Mouse (Mus musculus) thymus, adult 2 months (tissue): ENCODE results near the gene Dppa1. TPM values are rescaled to one million over a fixed set of nuclear protein-coding genes. Genes with fewer than 3 reads are reported as not detected.
"Not testable (repeated sequence)": the region's sequence is repeated elsewhere in the genome, so short reads cannot be mapped to it uniquely, and the experiment has no call there.

ENCODE experiments used
- DNase-seq: peaks from one replicate; pipeline ENCODE4 v3.0.0; 2021
- H3K27ac ChIP-seq: fragments of 200-500 bp; 2 replicates; pipeline ENCODE4 v1.5.1; 2012; ENCODE audit warnings: low read length, control low read depth; ENCODE audit not compliant: control insufficient read depth, insufficient read depth
- H3K27me3 ChIP-seq: fragments of 200-500 bp; 2 replicates; pipeline ENCODE4 v1.6.1; 2012; ENCODE audit warnings: mild to moderate bottlenecking, low read length, moderate library complexity, mixed read lengths; ENCODE audit not compliant: control insufficient read depth, insufficient read depth
- H3K36me3 ChIP-seq: fragments of 200-500 bp; 2 replicates; pipeline ENCODE4 v1.6.1; 2012; ENCODE audit warnings: mild to moderate bottlenecking, low read length, moderate library complexity; ENCODE audit not compliant: control insufficient read depth, insufficient read depth
- H3K4me1 ChIP-seq: fragments of 200-500 bp; replicated peaks from 2 replicates; pipeline ENCODE4 v1.6.1; 2012; ENCODE audit warnings: low read length; ENCODE audit not compliant: control insufficient read depth, insufficient read depth
- H3K4me3 ChIP-seq: fragments of 200-500 bp; 2 replicates; pipeline ENCODE4 v1.5.1; 2012; ENCODE audit warnings: mild to moderate bottlenecking, low read length, control low read depth, moderate library complexity; ENCODE audit not compliant: control insufficient read depth, insufficient read depth
- CTCF ChIP-seq: fragments of 200-500 bp; IDR thresholded peaks from 2 replicates; pipeline ENCODE4 v1.5.1; 2012; ENCODE audit warnings: mild to moderate bottlenecking, control low read depth, low read length, moderate library complexity, borderline replicate concordance; ENCODE audit not compliant: control insufficient read depth, poor library complexity, insufficient read depth; ENCODE audit errors: extremely low read depth
- POLR2A ChIP-seq: fragments of 200-500 bp; IDR thresholded peaks from 2 replicates; pipeline ENCODE4 v1.6.1; 2012; ENCODE audit warnings: mild to moderate bottlenecking, low read length, control low read depth, moderate library complexity; ENCODE audit not compliant: control insufficient read depth, poor library complexity, insufficient read depth; ENCODE audit errors: extremely low read depth
- WGBS: fragments of 180-500 bp; shearing (Covaris S2); methylation state at CpG from one replicate; pipeline ENCODE4 v1.1.7; 2018; 5-methylcytosine and 5-hydroxymethylcytosine counted together
- polyA plus RNA-seq: library from polyadenylated mRNA; depleted of rRNA; stranded (reverse); fragments of >200 nt; gene quantifications from 2 replicates; pipeline ENCODE4 v1.2.3, GENCODE M21; 2012

Gene Dppa1
- polyA plus RNA-seq, 1 experiment: 0.44 TPM

DNA sequence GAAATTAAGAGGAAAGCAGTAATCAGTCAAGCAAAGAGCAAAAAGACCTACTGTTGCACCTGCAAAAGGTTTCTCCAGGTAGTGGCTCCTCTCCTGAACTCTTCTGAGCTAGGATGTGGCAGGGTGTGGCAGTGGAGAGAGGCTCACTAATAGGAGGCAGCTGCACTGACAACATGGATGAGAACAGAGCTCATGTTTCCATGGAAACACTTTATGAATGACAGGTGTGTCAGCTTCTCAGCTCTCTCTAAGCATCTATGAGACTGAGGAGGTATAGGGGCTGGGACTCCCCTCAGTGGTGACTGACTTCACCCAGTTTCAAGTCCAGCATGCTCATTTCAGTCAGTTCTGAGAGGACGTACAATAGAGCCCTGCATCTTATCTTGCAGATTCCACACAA is 15.8 kb upstream of the Dppa1 start:
- Histone ChIP-seq H3K27me3 (no peaks in the 10 kb centered on the region), H3K27ac (no peak overlapping the region), H3K36me3 (no peaks in the 10 kb centered on the region), H3K4me1 (no peaks in the 10 kb centered on the region), H3K4me3 (no peak overlapping the region)
- 94% methylated on average over 1 of the region's 1 CpGs for WGBS
- DNase-seq: no peak
- TF ChIP-seq POLR2A (no peak), CTCF (no peak)

DNA sequence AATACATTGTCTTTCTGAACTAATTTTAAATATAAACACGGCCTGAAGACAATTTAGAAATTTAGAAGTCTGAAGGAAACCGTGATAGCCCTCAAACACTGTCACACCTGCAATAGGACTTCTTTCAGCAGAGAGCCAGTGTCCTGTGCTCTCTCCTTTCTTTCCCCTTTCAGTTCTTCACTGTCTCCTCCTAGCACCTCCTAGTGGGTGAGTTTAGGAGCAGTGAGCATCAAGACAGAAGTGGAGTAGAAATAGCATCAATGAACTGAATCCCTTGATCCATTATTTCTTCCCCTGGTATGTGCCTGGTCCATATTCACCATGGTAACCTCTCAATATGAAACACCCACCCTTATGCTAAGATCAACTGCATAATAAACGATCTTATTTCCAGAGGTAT is 7.5 kb upstream of the Dppa1 start:
- DNase-seq: no peak
- Histone ChIP-seq H3K4me3 (no peak overlapping the region), H3K36me3 (no peaks in the 10 kb centered on the region), H3K27ac (no peak overlapping the region), H3K27me3 (no peaks in the 10 kb centered on the region), H3K4me1 (no peaks in the 10 kb centered on the region)
- TF ChIP-seq POLR2A (no peak), CTCF (no peak)
- 75% methylated on average over 3 of the region's 3 CpGs for WGBS

DNA sequence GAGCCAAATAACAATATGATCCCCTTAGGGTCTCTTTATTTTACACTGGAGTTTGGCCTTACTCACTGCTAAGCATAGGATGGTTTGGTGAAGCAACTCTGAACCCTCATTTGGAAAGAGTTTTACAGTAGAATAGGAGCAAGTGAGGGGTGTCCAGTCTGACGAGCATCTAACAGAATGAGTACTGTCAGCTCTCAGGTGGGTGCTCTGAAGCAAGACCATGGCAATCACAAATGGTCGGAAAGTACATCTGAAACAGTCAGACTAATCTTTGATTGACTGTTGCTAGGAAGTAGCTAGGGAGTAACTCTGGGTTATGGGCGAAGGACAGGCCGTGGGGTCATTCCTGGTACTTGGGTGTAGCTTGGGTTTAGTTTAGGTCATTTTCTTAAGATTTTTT is 6.5 kb upstream of the Dppa1 start:
- not testable (repeated sequence) for DNase-seq, H3K27ac ChIP-seq, H3K36me3 ChIP-seq, H3K4me3 ChIP-seq, H3K27me3 ChIP-seq, H3K4me1 ChIP-seq
- 97% methylated on average over 4 of the region's 4 CpGs for WGBS

DNA sequence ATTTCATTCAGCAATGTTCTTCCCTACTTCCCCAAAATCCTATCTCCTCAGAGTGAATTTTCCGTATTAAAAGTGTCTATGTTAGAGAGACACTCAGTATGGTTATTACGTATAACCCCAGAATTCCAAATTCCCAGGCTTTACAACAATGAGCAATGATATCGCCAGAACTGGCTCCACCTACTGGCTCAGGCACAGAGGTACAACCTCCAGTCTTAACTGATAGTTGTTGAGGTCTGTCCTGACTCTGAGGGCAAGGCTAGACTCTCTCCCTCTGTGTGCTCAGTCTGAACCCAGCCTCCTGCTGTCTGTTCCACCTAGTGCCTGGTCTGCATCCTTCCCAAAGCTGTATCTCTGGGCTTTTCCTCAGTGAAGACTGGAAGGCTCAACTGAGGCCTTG is 2.6 kb upstream of the Dppa1 start:
- TF ChIP-seq POLR2A (no peak), CTCF (no peak)
- Histone ChIP-seq H3K4me3 (no peak overlapping the region), H3K27ac (no peak overlapping the region), H3K27me3 (no peaks in the 10 kb centered on the region), H3K36me3 (no peaks in the 10 kb centered on the region), H3K4me1 (no peaks in the 10 kb centered on the region)
- 48% methylated on average over 3 of the region's 3 CpGs for WGBS
- DNase-seq: peak; percentile 13

DNA sequence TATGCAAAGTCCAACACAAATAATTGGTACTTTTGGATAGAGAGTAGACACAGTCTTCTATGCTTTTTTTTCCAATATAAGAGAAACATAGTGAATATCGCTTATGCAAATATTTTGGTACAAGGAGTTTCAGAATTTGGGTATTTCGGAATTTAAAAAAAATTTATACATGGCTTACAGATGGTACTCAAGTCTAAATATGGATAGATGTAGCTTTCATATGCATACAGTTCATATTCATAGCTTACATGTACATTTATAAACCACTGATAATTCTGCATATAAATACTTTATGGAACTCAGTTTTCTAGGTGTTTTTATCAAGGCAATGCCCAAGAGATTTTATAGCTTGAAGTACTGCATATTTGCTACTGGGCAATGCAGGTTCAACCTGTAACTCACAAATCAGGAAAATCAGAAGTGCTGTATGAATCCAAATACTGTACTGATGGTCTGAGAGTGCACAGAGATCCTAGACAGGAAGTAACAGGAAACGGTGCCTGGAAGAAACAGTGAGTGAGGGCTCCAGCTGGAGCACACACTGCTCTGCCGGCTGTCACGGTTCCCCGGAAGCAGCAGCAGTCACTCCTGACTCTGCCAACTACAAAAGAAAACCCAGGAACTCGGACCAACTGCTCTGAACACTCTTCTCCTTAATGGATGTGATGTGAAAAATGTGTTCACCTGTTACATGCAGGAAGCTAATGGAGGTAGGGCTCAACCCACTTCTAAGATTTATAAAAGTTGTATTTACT is 8.5 kb downstream of the Dppa1 start:
- TF ChIP-seq POLR2A (no peak), CTCF (no peak)
- no peak overlapping the region for H3K27ac ChIP-seq
- H3K4me3 ChIP-seq: no peak overlapping the region
- WGBS: 68% methylated on average over 7 of the region's 7 CpGs
- no peaks in the 10 kb centered on the region for H3K27me3 ChIP-seq
- H3K36me3 ChIP-seq: no peaks in the 10 kb centered on the region
- no peak for DNase-seq
- H3K4me1 ChIP-seq: no peaks in the 10 kb centered on the region

DNA sequence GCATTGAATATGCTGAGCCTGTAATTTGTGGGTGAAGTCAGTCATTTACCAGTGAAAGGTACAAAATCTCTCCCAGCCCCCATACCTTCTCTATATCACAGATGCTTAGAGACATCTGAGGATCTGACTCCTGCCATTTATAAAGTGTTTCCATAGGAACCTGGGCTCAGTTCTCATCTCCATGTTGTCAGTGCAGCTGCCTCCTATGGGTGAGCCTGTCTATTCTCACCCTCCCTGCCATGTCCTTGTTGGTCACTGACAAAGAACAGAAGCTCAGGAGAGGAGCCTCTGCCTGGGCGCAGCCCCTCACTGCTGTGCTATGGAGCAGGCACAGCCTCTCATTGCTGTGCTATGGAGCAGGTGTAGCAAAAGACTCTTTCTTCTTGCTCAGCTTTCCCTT is 9.1 kb downstream of the Dppa1 start:
- Histone ChIP-seq H3K27me3 (no peaks in the 10 kb centered on the region), H3K4me3 (no peak overlapping the region), H3K36me3 (no peaks in the 10 kb centered on the region), H3K27ac (no peak overlapping the region), H3K4me1 (no peaks in the 10 kb centered on the region)
- 100% methylated on average over 1 of the region's 1 CpGs for WGBS
- no peak for TF ChIP-seq CTCF
- no peak for TF ChIP-seq POLR2A
- no peak for DNase-seq

DNA sequence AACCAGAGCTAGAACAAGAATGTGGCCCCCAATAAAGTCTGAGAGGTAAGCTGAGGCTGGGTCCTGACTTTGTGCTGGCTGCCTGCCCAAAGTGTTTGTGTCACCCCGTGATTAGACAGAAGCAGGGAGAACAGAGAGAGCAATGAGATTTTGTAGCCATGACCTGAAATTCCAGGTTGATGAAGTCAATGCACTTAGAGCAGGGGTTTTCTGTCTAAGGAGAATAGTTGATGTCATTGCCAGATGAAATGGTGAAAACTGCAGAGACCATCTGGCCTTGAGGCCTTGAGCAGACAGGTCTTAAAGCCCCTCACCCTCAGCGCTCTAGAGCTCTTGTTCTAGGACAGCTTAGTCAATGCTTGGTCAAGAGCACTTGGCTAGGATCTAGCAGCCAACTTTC is 36.6 kb downstream of the Dppa1 start:
- no peak overlapping the region for H3K4me3 ChIP-seq
- 86% methylated on average over 2 of the region's 2 CpGs for WGBS
- no peak overlapping the region for H3K27ac ChIP-seq

More for the DNA sequence above, 36.6 kb downstream of the Dppa1 start:
- Histone ChIP-seq H3K27me3 (no peaks in the 10 kb centered on the region), H3K4me1 (no peaks in the 10 kb centered on the region), H3K36me3 (no peaks in the 10 kb centered on the region)
- no peak for DNase-seq
- no peak for TF ChIP-seq POLR2A
- TF ChIP-seq CTCF: no peak
